Mouse (Mus musculus) CH12F3 (cell line): Measurements from ENCODE around the gene Hist1h2bb.

Experiments used
- in situ Hi-C: fragments of 300-500 bp; cut with MboI; formaldehyde crosslinking; loops from 2 replicates; pipeline ENCODE4 v1.14.3; 2020; ENCODE audit warnings: low sequenced_read_pairs

The Hist1h2bb gene

DNA sequence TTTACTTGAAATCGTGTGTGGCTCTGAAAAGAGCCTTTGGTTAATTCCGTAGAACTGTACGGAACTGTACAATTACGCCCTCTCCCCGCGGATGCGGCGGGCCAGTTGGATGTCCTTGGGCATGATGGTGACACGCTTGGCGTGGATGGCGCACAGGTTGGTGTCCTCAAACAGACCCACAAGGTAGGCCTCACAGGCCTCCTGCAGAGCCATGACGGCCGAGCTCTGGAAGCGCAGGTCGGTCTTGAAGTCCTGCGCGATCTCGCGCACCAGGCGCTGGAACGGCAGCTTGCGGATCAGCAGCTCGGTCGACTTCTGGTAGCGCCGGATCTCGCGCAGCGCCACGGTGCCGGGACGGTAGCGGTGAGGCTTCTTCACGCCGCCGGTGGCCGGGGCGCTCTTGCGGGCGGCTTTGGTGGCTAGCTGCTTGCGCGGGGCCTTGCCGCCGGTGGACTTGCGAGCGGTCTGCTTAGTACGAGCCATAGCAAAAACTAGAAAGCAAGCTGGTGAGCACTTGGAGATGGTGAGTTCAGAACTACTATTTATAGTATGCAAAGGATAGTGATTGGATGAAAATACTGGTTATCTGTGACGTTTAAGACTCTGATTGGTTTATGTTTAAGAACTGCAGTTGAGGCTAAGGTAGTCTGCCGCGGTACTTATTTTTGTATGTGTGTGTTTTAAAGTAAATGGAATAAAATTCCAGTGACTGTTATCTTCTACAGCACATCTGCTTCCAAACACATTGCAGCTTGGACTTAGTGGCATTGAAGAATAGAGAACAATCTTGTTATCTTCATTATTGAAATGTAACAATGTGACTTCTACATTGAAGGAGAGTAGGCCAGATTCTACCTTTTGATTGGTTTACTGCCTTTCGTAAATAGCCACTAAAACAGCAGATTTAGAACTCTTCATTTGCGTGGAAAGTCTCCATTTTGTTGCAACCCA lies 15.6 kb downstream of the Hist1h2bb start, which contains the start of gene Hist1h3a:
Gene Hist1h3a, minus strand, starts transcription at position 516 of the 951 bp plus-strand sequence.
- in situ Hi-C loops = loop anchor here (25.0 kb wide), 1 partner anchor 1725 kb away; the partner anchor contains the start of genes Hist1h2ag, Hist1h2ah, Hist1h2bj and Hist1h2bk

DNA sequence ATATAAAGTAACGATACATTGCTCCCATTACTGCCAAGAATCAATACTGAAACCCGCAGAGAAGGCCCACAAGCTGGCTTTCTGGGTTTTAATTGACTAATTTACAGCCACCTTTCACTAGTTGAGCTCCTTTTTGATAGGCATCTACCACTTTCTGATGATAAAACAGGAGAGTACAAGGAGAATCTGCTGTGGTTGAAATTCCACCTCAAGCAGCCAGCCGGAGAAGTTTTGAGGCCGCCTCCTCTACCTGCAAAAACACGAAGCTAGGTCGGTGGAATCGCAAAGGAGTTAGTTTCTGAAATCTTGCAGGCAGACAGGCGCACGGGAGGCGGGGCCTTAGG lies 16.7 kb downstream of the Hist1h2bb start:
- in situ Hi-C loops = loop anchor here (25.0 kb wide), 1 partner anchor 1726 kb away; the partner anchor contains the start of genes Hist1h2ag, Hist1h2ah, Hist1h2bj and Hist1h2bk

DNA sequence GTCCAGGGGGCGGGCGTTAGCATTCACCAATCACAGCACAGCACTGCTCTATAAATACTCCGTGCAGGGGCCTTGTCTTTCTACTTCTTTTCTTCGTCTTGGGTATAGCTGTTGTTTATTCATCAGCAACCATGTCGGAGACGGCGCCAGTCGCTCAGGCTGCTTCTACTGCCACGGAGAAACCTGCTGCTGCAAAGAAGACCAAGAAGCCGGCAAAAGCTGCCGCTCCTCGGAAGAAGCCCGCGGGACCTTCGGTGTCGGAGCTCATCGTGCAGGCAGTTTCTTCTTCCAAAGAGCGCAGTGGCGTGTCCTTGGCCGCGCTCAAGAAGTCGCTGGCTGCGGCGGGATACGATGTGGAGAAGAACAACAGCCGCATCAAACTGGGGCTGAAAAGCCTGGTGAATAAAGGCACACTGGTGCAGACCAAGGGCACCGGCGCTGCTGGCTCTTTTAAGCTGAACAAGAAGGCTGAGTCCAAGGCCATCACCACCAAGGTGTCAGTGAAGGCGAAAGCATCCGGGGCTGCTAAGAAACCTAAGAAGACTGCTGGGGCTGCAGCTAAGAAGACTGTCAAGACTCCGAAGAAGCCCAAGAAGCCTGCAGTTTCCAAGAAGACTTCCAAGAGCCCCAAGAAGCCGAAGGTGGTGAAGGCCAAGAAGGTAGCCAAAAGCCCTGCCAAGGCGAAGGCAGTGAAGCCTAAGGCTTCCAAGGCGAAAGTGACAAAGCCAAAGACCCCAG lies 17.2 kb downstream of the Hist1h2bb start, which contains the start of gene Hist1h1a:
Gene Hist1h1a, plus strand, starts transcription at position 81 of the 738 bp plus-strand sequence.
- in situ Hi-C loops = loop anchor here (25.0 kb wide), 1 partner anchor 1726 kb away; the partner anchor contains the start of genes Hist1h2ag, Hist1h2ah, Hist1h2bj and Hist1h2bk

DNA sequence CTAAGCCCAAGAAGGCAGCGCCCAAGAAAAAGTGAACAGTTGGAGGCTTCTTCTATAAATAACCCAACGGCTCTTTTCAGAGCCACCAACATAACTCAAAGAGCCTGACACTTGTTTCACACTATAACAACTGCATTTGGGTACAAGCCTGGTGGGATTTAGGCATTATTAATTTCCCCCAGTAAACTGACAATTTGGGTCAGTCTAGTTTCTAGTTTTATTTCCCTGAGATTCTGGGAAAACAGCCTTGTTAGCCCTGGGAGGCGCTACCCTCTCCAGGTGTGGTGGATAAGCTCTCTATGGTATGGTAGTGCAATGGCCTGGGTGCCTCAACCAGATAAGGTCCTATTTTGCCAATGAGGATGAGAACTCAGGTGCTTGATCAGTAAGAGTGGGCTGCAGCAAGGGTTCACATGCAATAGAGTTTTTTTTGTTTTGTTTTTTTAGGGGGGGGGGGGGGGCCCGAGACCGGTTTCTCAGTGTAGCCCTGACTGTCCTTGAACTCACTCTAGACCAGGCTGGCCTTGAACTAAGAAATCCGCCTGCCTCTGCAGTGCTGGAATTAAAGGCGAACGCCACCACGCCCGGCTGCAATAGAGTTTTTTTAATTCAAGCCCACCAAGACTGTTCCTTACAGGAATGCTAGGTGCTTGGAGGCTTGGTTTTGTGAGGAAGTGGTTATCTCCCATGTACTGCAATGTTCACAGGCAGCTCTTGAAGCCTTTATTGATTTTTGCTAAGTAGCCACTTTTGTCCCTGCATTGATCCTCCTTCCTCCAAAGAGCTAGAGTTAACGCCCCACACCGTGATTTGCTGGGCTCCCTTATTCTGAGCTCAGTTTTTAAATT lies 18.0 kb downstream of the Hist1h2bb start:
- in situ Hi-C loops = loop anchor here (25.0 kb wide), 1 partner anchor 1727 kb away; the partner anchor contains the start of genes Hist1h2ag, Hist1h2ah, Hist1h2bj and Hist1h2bk

DNA sequence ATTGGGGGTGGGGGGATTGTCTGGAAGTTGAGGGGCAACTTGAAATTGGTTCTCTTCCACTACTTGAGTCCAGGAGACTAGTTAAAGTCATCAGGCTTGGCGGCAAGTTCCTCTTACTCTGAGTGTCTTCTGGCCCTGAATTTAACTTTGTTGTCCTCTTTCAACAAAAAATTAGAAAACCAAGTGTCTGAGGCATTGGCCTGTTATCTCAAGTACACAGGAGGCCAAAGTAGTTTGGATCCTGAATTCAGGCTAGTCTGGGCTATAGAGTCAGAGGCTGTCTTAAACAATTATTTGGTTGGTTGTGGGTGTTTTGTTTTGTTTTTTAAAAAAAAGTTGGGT lies 18.6 kb downstream of the Hist1h2bb start:
- in situ Hi-C loops = loop anchor here (25.0 kb wide), 1 partner anchor 1728 kb away; the partner anchor contains the start of genes Hist1h2ag, Hist1h2ah, Hist1h2bj and Hist1h2bk

DNA sequence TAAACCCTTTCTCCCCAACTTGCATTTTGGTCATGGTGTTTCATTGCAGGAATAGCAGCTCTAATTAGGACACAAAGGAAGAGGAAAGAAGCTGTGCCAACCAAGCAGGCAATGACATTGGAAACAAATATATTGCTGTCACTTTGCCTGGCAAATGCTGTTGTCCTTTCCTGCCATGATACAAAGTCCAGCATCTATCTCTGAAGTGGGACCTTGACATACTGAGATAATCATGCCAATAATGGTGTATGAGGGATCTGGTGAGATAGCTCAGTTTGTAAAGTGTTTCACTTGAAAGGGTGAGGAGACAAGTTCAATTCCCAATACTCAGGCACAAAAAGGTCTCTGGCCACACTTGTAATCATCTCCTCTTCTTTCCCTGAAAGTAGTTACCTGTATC lies 20.2 kb downstream of the Hist1h2bb start:
- in situ Hi-C loops = loop anchor here (25.0 kb wide), 1 partner anchor 1729 kb away; the partner anchor contains the start of genes Hist1h2ag, Hist1h2ah, Hist1h2bj and Hist1h2bk

DNA sequence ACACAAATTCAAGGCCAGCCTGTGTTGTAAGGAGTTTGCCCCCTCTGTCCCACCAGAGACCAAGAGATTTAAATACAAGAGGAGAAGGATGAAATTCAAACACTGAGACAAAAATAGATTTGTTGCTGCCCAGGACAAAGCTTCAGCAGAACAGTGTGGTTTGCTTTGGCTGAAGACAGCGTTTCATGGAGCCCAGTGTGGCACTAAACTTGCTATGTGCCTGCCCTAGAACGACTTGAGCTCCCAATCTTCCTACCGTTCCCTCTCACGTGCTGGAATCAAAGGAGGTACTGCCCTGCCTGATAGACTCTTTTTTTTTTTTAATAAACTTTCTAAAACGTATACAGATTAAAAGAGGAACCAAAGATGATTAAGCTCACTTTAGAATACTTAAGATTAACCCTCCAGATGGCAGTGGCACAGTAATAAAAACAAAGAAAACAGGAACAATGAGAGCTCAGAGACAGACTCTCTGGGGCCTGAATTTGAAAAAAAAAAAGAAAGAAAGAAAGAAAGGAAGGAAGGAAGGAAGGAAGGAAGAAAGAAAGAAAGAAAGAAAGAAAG lies 22.4 kb downstream of the Hist1h2bb start:
- in situ Hi-C loops = loop anchor here (25.0 kb wide), 1 partner anchor 1732 kb away; the partner anchor contains the start of genes Hist1h2ag, Hist1h2ah, Hist1h2bj and Hist1h2bk

DNA sequence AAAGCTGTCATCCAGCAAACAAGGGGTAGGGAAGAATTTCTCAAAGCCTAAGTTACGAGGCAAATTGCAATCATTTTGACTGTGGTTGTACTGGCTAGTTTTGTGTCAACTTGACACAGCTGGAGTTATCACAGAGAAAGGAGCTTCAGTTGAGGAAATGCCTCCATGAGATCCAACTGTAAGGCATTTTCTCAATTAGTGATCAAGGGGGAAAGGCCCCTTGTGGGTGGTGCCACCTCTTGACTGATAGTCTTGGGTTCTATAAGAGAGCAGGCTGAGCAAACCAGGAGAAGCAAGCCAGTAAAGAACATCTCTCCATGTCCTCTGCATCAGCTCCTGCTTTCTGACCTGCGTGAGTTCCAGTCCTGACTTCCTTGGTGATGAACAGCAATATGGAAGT lies 23.1 kb downstream of the Hist1h2bb start, which contains the start of gene Trim38:
Gene Trim38, plus strand, starts transcription at position 301 of the 400 bp plus-strand sequence.
- in situ Hi-C loops = loop anchor here (25.0 kb wide), 1 partner anchor 1732 kb away; the partner anchor contains the start of genes Hist1h2ag, Hist1h2ah, Hist1h2bj and Hist1h2bk

DNA sequence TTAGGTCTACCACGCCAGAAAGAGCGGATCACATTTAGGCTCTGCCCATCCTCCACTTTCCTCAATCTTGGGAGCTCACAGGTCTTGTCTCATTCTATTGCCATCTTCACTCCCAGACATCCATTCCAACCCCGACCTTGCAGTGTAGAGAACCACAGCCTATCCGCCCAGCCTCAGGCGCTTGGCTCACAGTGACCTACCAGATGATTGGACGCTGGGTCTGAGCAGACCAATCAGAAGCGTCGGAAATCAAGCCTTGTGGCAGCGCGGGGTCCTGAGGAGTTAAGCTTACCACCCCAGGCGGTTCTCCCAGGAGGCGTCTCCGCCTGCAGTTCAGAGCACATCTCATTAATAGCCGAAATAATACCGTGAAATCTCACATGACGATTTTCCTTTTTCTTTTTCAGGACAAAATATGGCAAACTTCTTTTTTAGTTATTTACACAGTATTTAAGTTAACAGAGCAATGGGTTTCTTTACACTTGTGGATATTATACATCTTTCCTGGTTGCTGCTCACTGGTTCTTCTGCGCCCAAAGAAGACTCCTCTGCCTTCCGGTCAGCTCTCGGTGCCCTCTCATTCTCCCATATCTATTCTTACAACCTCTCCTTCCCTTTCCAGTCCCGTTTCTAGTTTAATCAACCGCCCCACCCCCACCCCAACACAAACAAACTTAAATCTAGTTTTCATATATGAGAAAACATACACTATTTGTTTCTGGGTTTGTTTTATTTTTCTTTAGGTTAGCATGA lies 26.2 kb downstream of the Hist1h2bb start:
- in situ Hi-C loops = loop anchor here (25.0 kb wide), 1 partner anchor 1735 kb away; the partner anchor contains the start of genes Hist1h2ag, Hist1h2ah, Hist1h2bj and Hist1h2bk

DNA sequence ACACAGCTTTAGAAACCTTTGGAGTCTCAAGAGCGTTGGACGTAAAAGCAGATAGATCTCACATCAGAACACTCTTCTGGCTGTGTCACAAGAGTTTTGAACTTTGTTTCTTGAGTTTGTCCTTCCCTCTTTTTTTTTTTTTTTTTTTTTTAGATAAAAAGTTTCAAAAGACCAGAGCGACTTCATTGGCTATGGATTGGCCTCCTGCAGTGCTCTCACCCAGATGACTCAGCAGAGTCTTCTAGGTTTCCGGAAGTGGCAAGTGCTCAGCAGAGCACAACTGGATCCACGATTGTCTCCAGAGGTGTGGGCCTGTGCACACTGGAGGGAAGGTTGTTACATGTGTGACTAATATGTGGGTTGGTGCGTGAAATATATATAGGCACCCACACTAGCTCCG lies 31.8 kb downstream of the Hist1h2bb start:
- in situ Hi-C loops = no loop called here

DNA sequence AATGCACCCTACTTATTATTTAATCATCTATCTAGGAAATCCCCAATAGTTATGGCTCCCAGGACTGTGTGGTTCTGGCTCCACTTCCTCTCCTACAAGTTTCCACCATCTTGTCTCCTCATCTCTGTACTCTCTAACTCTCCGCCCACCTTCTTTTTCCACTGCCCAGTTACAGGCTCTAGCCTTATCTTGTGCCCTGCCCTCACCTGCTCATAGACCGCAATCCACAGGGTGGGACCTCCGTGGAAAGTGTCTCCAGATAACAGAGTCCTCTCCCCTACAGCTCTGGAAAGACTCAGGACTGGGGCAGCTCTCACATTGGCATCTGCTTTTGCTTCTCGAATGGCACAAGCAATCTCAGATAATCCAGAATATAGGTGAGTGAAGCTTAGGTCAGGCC lies 32.5 kb downstream of the Hist1h2bb start:
- in situ Hi-C loops = no loop called here

DNA sequence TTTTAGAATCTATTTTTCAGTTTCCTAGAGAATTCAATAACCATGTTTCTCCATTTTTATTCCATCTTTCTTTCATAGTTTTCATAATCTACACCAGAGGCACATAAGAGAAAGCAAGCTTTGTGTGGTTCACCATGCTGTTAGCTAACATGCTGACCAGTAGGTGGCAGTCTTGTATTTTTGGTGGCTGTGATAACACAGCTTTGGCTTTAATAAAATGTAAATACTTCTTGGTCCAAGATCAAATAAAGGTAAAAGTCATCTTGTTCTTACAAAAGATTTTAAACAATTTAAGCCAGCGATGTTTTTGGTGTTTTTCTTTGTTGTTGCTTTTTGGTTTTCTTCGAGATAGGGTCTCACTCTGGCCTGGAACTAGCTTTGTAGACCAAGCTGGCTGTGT lies 46.0 kb downstream of the Hist1h2bb start:
- in situ Hi-C loops = no loop called here
